Mouse (Mus musculus): ENCODE measurements around the gene Prkcg.
A peak's percentile ranks its signal among the peaks of the same experiment; 100 is the strongest.

Gene Prkcg

GRCm38 (mm10) chr7:3327961-3328360 lies 39.0 kb downstream of the Prkcg start:
- DNase-seq = no peak

- peak; percentile 84 to 88 for DNase-seq
These were observed 41.0 kb downstream of the Prkcg start for GRCm38 (mm10) chr7:3329776-3330546.

GRCm38 (mm10) chr7:3331171-3331570 lies 42.2 kb downstream of the Prkcg start:
- DNase-seq = no peak

GRCm38 (mm10) chr7:3331581-3332223 lies 42.7 kb downstream of the Prkcg start:
- peak; percentile 77 to 83 for DNase-seq

GRCm38 (mm10) chr7:3332224-3332615 lies 43.2 kb downstream of the Prkcg start:
- DNase-seq = no peak

- peak; percentile 62 to 72 for DNase-seq
These were observed 43.9 kb downstream of the Prkcg start, which contains the start of gene Cacng7 for GRCm38 (mm10) chr7:3332619-3333521. Cacng7 (plus strand) TSS chr7:3332955.

GRCm38 (mm10) chr7:3333542-3333941 lies 44.6 kb downstream of the Prkcg start:
- DNase-seq = peak; percentile 16 to 26

- peak in 1 of 2 experiments; percentile 24 for DNase-seq
These were observed 47.4 kb downstream of the Prkcg start for GRCm38 (mm10) chr7:3336412-3336811.

- no peak for DNase-seq
These were observed 49.4 kb downstream of the Prkcg start for GRCm38 (mm10) chr7:3338286-3338935.

GRCm38 (mm10) chr7:3339010-3339409 lies 50.0 kb downstream of the Prkcg start:
- no peak for DNase-seq

- DNase-seq = no peak
These were observed 54.9 kb downstream of the Prkcg start for GRCm38 (mm10) chr7:3343861-3344260.

GRCm38 (mm10) chr7:3345301-3345700 lies 56.3 kb downstream of the Prkcg start:
- DNase-seq = no peak

GRCm38 (mm10) chr7:3347366-3348287 lies 58.6 kb downstream of the Prkcg start:
- no peak for DNase-seq

- DNase-seq = no peak
These were observed 59.3 kb downstream of the Prkcg start for GRCm38 (mm10) chr7:3348326-3348725.

- DNase-seq = no peak
These were observed 60.8 kb downstream of the Prkcg start for GRCm38 (mm10) chr7:3349775-3350174.

- no peak for DNase-seq
These were observed 62.6 kb downstream of the Prkcg start for GRCm38 (mm10) chr7:3351536-3351935.

- no peak for DNase-seq
These were observed 65.9 kb downstream of the Prkcg start for GRCm38 (mm10) chr7:3354850-3355249.

GRCm38 (mm10) chr7:3360678-3361077 lies 71.7 kb downstream of the Prkcg start:
- no peak for DNase-seq

GRCm38 (mm10) chr7:3365547-3366279 lies 76.7 kb downstream of the Prkcg start:
- DNase-seq = no peak

- DNase-seq = no peak
These were observed 77.9 kb downstream of the Prkcg start for GRCm38 (mm10) chr7:3366705-3367516.

Measured in cerebellum, postnatal 36 days (tissue).